Mouse (Mus musculus) spleen, adult 2 months (tissue): ENCODE data around the gene Prkar2a. TPM values are rescaled to one million over a fixed set of nuclear protein-coding genes. Genes with fewer than 3 reads are reported as not detected.

ENCODE experiments used
- DNase-seq, 2 experiments: peaks; one replicate each; pipeline versions ENCODE4 v3.0.0 to v3.0.0-alpha.2; 2012 to 2021; ENCODE audit warnings: low spot score in 2 of 2, low read depth in 1 of 2
- H3K27ac ChIP-seq: fragments of 200-500 bp; 2 replicates; pipeline ENCODE4 v1.5.1; 2012; ENCODE audit warnings: low read length, inconsistent platforms; ENCODE audit not compliant: insufficient read depth
- H3K27me3 ChIP-seq: fragments of 200-500 bp; 2 replicates; pipeline ENCODE4 v1.6.1; 2012; ENCODE audit warnings: mild to moderate bottlenecking, moderate library complexity, low read length, inconsistent platforms; ENCODE audit not compliant: control insufficient read depth, insufficient read depth
- H3K36me3 ChIP-seq: fragments of 200-500 bp; 2 replicates; pipeline ENCODE4 v1.6.1; 2012; ENCODE audit warnings: mild to moderate bottlenecking, low read length, inconsistent platforms; ENCODE audit not compliant: control insufficient read depth, insufficient read depth
- H3K4me1 ChIP-seq: fragments of 200-500 bp; 2 replicates; pipeline ENCODE4 v1.6.1; 2011; ENCODE audit warnings: inconsistent platforms; ENCODE audit not compliant: control insufficient read depth, insufficient read depth, insufficient read length
- H3K4me3 ChIP-seq: fragments of 200-500 bp; 2 replicates; pipeline ENCODE4 v1.5.1; 2011; ENCODE audit warnings: mild to moderate bottlenecking, inconsistent platforms; ENCODE audit not compliant: insufficient read depth, insufficient read length; ENCODE audit errors: extremely low read depth
- CTCF ChIP-seq: fragments of 200-500 bp; IDR thresholded peaks from 2 replicates; pipeline ENCODE4 v1.5.1; 2011; ENCODE audit warnings: mild to moderate bottlenecking, inconsistent platforms; ENCODE audit not compliant: insufficient read depth, insufficient read length, insufficient replicate concordance; ENCODE audit errors: extremely low read depth
- POLR2A ChIP-seq: fragments of 200-500 bp; IDR thresholded peaks from 2 replicates; pipeline ENCODE4 v1.6.1; 2011; ENCODE audit warnings: low read depth, low read length, inconsistent platforms
- WGBS: fragments of 180-500 bp; shearing (Covaris S2); methylation state at CpG from one replicate; pipeline ENCODE4 v1.1.7; 2018; 5-methylcytosine and 5-hydroxymethylcytosine counted together
- polyA plus RNA-seq: library from polyadenylated mRNA; depleted of rRNA; stranded (reverse); fragments of >200 nt; gene quantifications from 2 replicates; pipeline ENCODE4 v1.2.3, GENCODE M21; 2012; rRNA removed

The Prkar2a gene
- polyA plus RNA-seq, 1 experiment = 3.9 TPM

DNA sequence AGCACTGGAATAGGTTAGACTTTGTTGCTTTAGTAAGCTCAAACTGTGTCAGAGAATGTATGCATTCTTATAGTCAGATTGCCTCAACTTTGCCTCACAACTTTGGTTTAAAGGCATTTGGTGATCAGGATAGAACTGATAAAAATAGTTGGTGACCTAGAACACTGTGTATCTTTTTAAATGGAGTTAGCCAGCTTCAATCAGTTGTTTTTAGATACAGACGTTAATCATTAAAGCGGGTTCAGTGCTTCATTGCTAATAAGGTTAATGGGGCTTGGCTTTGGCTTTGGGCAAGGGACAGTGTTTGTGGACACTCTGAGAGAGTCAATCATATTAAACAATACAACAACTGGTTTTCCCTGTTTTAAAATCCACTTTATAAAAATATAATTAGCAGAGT lies 106.2 kb downstream of the Prkar2a start:
- Histone ChIP-seq H3K36me3 (peaks cover 32% of the 10 kb centered on the region), H3K27ac (no peak overlapping the region), H3K27me3 (no peaks in the 10 kb centered on the region), H3K4me1 (peaks cover 8% of the 10 kb centered on the region), H3K4me3 (no peak overlapping the region)
- no peak for TF ChIP-seq POLR2A
- TF ChIP-seq CTCF = no peak
- DNase-seq = no peak
- WGBS = 77% methylated on average over 2 of the region's 2 CpGs

DNA sequence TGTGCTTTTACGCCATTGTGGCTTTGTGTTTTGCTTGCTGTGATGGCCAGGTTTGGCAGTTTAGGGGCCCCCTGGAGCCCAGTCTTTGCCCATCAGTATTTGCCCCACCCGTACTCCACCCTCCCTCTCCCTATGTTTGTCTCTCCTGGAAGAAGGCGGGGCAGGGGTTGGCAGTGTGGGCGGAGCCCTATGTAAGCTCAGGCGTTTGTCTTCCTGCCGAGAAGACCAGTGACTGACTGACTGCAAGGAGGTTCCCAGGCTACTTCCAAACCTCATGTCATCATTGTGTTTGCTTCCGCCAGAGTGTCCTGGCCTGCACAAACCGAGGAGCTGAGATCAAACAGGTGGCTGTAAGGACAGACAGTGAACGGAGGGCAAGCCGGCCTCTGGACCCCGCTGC lies 106.6 kb downstream of the Prkar2a start:
- no peak overlapping the region for H3K4me3 ChIP-seq
- peaks cover 32% of the 10 kb centered on the region for H3K36me3 ChIP-seq
- 69% methylated on average over 11 of the region's 11 CpGs for WGBS
- peaks cover 8% of the 10 kb centered on the region for H3K4me1 ChIP-seq
- H3K27me3 ChIP-seq = no peaks in the 10 kb centered on the region
- 0 out of 2 replicates have a peak overlapping the region, but pooled peaks have one; percentile 19 for H3K27ac ChIP-seq
- no peak for DNase-seq
- TF ChIP-seq POLR2A (no peak), CTCF (no peak)

DNA sequence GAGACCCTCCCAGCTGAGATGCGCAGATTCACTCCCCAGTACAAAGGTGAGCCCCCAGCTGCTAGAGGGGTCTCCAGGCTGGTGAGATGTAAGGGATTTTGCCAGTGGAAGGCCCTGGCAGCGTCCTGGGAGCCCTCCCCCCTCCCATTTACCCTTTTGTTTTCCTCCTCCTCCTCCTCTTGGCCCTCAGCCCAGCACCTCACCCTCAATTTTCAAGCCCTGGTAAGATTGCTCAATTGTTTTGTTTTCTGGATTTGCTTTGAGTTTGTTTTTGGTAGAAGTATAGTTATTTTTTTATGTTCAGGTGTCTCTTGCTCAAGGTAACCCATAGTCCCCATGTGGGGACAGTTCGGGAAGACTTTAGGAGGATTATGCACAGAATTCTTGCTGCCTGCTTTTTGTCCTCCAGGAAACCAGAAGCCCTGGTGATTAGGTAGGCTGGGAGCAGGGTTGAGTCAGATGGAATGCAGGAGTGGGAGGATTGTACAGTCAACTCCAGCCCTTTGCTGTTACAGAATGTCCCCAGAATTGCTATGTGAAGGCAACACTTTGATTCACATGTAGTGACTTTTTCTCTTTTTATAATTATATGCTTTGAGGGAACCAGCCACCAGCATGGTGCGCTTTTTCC lies 107.4 kb downstream of the Prkar2a start:
- TF ChIP-seq CTCF (no peak), POLR2A (no peak)
- Histone ChIP-seq H3K36me3 (peaks cover 36% of the 10 kb centered on the region), H3K4me3 (no peak overlapping the region), H3K27me3 (no peaks in the 10 kb centered on the region), H3K27ac (0 out of 2 replicates have a peak overlapping the region, but pooled peaks have one; percentile 19), H3K4me1 (peaks cover 8% of the 10 kb centered on the region)
- no peak for DNase-seq
- WGBS = 85% methylated on average over 4 of the region's 4 CpGs

DNA sequence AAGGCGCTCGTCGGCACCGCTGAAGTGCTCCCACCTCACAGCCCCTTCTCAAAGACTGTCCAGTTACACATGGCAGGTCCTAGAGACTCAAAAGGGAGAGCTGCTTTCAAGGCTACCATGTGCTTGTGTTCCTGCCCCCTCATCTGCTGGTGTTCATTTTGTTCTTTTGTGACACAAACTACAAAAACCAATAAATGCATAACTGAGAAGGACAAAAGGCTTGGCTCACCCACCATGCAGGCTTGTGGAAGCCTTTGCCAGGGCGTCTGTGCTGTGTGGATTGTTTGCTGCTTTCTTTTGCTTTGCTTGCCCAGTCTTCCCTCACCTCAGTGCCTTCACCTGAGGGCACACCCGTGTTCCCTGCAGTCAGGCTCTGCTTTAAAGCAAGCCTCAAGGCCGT lies 108.4 kb downstream of the Prkar2a start:
- 95% methylated on average over 7 of the region's 7 CpGs for WGBS
- Histone ChIP-seq H3K4me1 (peaks cover 8% of the 10 kb centered on the region; the same call in 1 of the 2 replicates), H3K27ac (no peak overlapping the region), H3K4me3 (no peak overlapping the region), H3K36me3 (peaks cover 40% of the 10 kb centered on the region), H3K27me3 (no peaks in the 10 kb centered on the region)
- DNase-seq = no peak
- TF ChIP-seq POLR2A (no peak), CTCF (no peak)

DNA sequence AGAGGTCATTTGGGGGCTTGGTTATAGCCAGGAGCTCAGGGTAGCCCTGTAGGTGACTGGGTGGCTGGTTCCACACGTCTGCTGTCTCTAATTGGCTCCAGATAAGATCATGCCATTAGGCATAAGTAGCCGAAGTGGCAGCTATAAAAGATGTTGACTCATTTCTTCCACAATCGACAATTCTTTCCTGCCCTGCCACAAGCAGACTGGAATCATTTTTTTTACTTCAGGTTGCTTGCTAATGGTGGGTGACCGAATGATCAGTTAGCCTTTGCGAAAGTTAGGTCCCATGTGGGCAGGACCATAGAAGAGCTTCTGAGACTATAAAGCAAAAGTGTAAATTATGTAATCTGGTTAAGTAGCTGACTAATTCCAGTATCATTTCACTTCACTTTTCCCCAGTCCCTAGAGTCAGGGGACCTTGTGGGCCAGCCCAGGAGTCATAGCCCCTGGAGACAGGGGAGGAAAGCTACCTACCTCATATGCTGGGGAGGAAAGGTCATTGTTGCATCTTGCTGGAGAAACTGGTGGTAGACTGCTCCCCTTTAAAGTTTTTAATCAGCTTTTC lies 109.5 kb downstream of the Prkar2a start:
- Histone ChIP-seq H3K27me3 (no peaks in the 10 kb centered on the region), H3K4me1 (no peaks in the 10 kb centered on the region), H3K36me3 (peaks cover 42% of the 10 kb centered on the region), H3K4me3 (no peak overlapping the region), H3K27ac (no peak overlapping the region)
- TF ChIP-seq POLR2A (no peak), CTCF (no peak)
- DNase-seq = no peak
- 84% methylated on average over 5 of the region's 5 CpGs for WGBS

DNA sequence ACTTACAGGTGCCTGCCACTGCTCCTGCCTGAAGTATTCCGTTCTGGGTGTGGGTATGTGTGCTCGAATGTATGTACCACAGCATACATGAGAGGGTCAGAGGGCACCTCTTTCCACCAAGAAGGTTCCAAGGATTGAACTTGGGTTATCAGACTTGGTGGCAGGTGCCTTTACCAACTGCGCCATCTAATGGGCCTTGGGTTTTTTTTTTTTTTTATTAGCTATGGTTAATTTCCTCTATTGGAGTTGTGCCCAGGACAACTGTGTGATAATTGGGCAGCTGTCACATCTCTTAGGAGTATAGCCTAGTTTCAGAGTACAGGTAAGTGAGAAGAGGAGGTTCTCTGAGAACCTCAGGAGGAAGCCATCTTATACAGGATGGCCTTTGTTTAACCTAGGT lies 110.5 kb downstream of the Prkar2a start:
- Histone ChIP-seq H3K4me3 (no peak overlapping the region), H3K27me3 (no peaks in the 10 kb centered on the region), H3K27ac (no peak overlapping the region), H3K4me1 (no peaks in the 10 kb centered on the region), H3K36me3 (peaks cover 47% of the 10 kb centered on the region)
- 87% methylated on average over 3 of the region's 3 CpGs for whole genome bisulfite sequencing
- no peak for DNase-seq
- TF ChIP-seq POLR2A = no peak
- TF ChIP-seq CTCF = no peak

Other genes starting within 250 kb of the Prkar2a start
- gene Ccdc71, start 228.8 kb upstream of the Prkar2a start, polyA plus RNA-seq = 16.5 and 21.3 TPM in 2 replicates
- gene Klhdc8b, start 227.7 kb upstream of the Prkar2a start, polyA plus RNA-seq = 22.2 and 23.7 TPM in 2 replicates
- 40.5 and 41.9 TPM in 2 replicates for gene Lamb2, start 209.6 kb upstream of the Prkar2a start, polyA plus RNA-seq
- 133 and 138 TPM in 2 replicates for gene Usp19, start 198.7 kb upstream of the Prkar2a start, polyA plus RNA-seq
- gene Qars, start 181.6 kb upstream of the Prkar2a start, polyA plus RNA-seq = 170 and 211 TPM in 2 replicates
- gene Qrich1, start 172.5 kb upstream of the Prkar2a start, polyA plus RNA-seq = 76.7 and 102 TPM in 2 replicates
- 106 and 107 TPM in 2 replicates for gene Impdh2, start 129.0 kb upstream of the Prkar2a start, polyA plus RNA-seq
- 23.1 and 27.1 TPM in 2 replicates for gene Ndufaf3, start 121.9 kb upstream of the Prkar2a start, polyA plus RNA-seq
- 187 and 225 TPM in 2 replicates for gene Dalrd3, start 119.4 kb upstream of the Prkar2a start, polyA plus RNA-seq
- 36.0 and 44.4 TPM in 2 replicates for gene Wdr6, start 110.6 kb upstream of the Prkar2a start, polyA plus RNA-seq
- gene P4htm, start 91.6 kb upstream of the Prkar2a start, polyA plus RNA-seq = 5.9 and 7.9 TPM in 2 replicates
- 28.4 and 28.8 TPM in 2 replicates for gene Arih2, start 39.9 kb upstream of the Prkar2a start, polyA plus RNA-seq
- gene Slc25a20, start 27.2 kb upstream of the Prkar2a start, polyA plus RNA-seq = 8.4 and 10.7 TPM in 2 replicates
- 35.9 and 43.2 TPM in 2 replicates for gene Ip6k2, start 94.5 kb downstream of the Prkar2a start, polyA plus RNA-seq
- 26.4 and 35.1 TPM in 2 replicates for gene Nckipsd, start 119.1 kb downstream of the Prkar2a start, polyA plus RNA-seq
- gene Celsr3, start 137.0 kb downstream of the Prkar2a start, polyA plus RNA-seq = 0.83 and 1.2 TPM in 2 replicates
- gene Slc26a6, start 164.0 kb downstream of the Prkar2a start, polyA plus RNA-seq = 13.0 and 14.9 TPM in 2 replicates
- 0.12 and 0.41 TPM in 2 replicates for gene Tmem89, start 225.3 kb downstream of the Prkar2a start, polyA plus RNA-seq
- 213 and 285 TPM in 2 replicates for gene Uqcrc1, start 247.3 kb downstream of the Prkar2a start, polyA plus RNA-seq